Mouse (Mus musculus) liver, adult 2 months (tissue): ENCODE results near the gene Engase. TPM values are rescaled to one million over a fixed set of nuclear protein-coding genes. Genes with fewer than 3 reads are reported as not detected.

Experiments used
- DNase-seq: peaks from one replicate; pipeline ENCODE4 v3.0.0-alpha.2; 2011; ENCODE audit warnings: low read depth, low spot score; ENCODE audit errors: extremely low read depth
- H3K27ac ChIP-seq: fragments of 200-500 bp; replicated peaks from 2 replicates; pipeline ENCODE4 v1.5.1; 2012; ENCODE audit warnings: low read depth, mild to moderate bottlenecking, control low read depth, inconsistent platforms, low read length; ENCODE audit not compliant: insufficient read depth
- H3K27me3 ChIP-seq: fragments of 200-500 bp; 2 replicates; pipeline ENCODE4 v1.6.1; 2012; ENCODE audit warnings: mild to moderate bottlenecking, moderate library complexity, low read length, inconsistent platforms; ENCODE audit not compliant: control insufficient read depth, insufficient read depth
- H3K36me3 ChIP-seq: fragments of 200-500 bp; 2 replicates; pipeline ENCODE4 v1.6.1; 2012; ENCODE audit warnings: low read length, inconsistent platforms; ENCODE audit not compliant: control insufficient read depth, insufficient read depth
- H3K4me1 ChIP-seq: fragments of 200-500 bp; 2 replicates; pipeline ENCODE4 v1.6.1; 2011; ENCODE audit warnings: low read length; ENCODE audit not compliant: control insufficient read depth, insufficient read depth
- H3K4me3 ChIP-seq: fragments of 200-500 bp; 2 replicates; pipeline ENCODE4 v1.5.1; 2011; ENCODE audit warnings: low read depth, mild to moderate bottlenecking, control low read depth, low read length, moderate library complexity; ENCODE audit not compliant: insufficient read depth
- H3K79me2 ChIP-seq: fragments of 200-500 bp; 2 replicates; pipeline ENCODE4 v1.6.1; 2012; ENCODE audit warnings: inconsistent platforms, mild to moderate bottlenecking, low read length, moderate library complexity; ENCODE audit not compliant: control insufficient read depth, insufficient read depth
- H3K9ac ChIP-seq: fragments of 200-500 bp; 2 replicates; pipeline ENCODE4 v1.6.1; 2012; ENCODE audit warnings: low read depth, mild to moderate bottlenecking, control low read depth, inconsistent platforms, low read length
- CTCF ChIP-seq: fragments of 200-500 bp; IDR thresholded peaks from 2 replicates; pipeline ENCODE4 v1.5.1; 2011; ENCODE audit warnings: low read depth, low read length, control low read depth
- POLR2A ChIP-seq: fragments of 200-500 bp; IDR thresholded peaks from 2 replicates; pipeline ENCODE4 v1.6.1; 2011; ENCODE audit warnings: low read length, control low read depth; ENCODE audit not compliant: insufficient read depth; ENCODE audit errors: extremely low read depth
- WGBS: fragments of 180-500 bp; shearing (Covaris S2); methylation state at CpG from one replicate; pipeline ENCODE4 v1.1.7; 2018; 5-methylcytosine and 5-hydroxymethylcytosine counted together
- polyA plus RNA-seq: library from polyadenylated mRNA; depleted of rRNA; stranded (reverse); fragments of >200 nt; gene quantifications from 2 replicates; pipeline ENCODE4 v1.2.3, GENCODE M21; 2012
- total RNA-seq: library from RNA; depleted of rRNA; stranded (reverse); fragments of >200 nt; gene quantifications from 2 replicates; pipeline ENCODE4 v1.2.3, GENCODE M21; 2014

Gene Engase
- total and polyA plus RNA-seq, 2 experiments = 3.0 to 8.3 TPM

- Histone ChIP-seq H3K27me3 (no peaks in the 10 kb centered on the region), H3K36me3 (peaks cover 7% of the 10 kb centered on the region), H3K4me1 (no peaks in the 10 kb centered on the region), H3K4me3 (no peak overlapping the region), H3K27ac (no peak overlapping the region), H3K79me2 (no peaks in the 10 kb centered on the region), H3K9ac (no peak overlapping the region)
- DNase-seq = no peak
- WGBS = 94% methylated on average over 8 of the region's 8 CpGs
- no peak for TF ChIP-seq CTCF
Observed at GRCm38 (mm10) chr11:118484169-118484568, 7.5 kb downstream of the Engase start.

DNA sequence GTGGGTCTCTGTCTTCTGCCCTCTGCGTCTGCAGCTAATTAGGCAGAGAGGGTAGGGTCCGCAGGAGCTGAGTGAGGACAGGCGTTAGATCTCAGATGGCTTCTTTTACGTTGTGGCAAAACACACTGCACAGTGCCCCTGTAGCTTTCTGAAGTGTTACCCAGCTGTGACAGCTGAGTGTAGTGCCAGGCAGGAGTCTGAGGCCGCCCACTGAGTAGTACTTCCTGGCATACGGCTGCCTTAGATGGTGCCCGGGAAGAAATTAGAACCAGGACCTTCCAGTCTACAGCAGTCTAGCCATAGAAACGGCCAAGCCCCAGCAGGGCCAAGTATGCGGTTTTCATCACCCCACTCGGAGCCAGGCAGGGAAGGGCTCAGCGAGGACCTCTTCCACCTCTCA, 8.7 kb downstream of the Engase start:
- no peak overlapping the region for H3K9ac ChIP-seq
- H3K27ac ChIP-seq = no peak overlapping the region
- DNase-seq = no peak
- TF ChIP-seq POLR2A (no peak), CTCF (no peak)
- H3K36me3 ChIP-seq = peaks cover 6% of the 10 kb centered on the region
- no peaks in the 10 kb centered on the region for H3K4me1 ChIP-seq
- no peak overlapping the region for H3K4me3 ChIP-seq
- H3K27me3 ChIP-seq = no peaks in the 10 kb centered on the region
- 95% methylated on average over 11 of the region's 11 CpGs for WGBS
- H3K79me2 ChIP-seq = no peaks in the 10 kb centered on the region

DNA sequence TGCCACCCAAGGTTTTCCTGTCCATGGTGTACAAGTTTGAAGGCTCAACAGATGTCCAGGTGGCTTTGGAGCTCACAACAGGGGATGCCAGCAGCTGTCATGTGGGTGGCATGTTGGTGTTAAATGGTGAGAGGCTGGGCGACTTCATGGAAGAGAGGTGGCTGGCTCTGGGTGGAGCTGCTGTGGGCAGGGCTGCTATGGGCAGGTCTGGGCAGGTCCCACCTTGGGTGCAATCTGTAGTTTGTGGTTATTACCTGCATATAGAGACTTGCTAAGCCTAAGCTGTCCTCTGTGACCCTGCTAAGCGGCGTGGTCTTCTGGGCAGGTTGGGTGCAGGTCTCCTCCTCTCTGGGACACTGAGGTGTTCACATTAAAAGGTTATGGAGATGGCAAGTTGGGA, 9.2 kb downstream of the Engase start:
- Histone ChIP-seq H3K79me2 (no peaks in the 10 kb centered on the region), H3K27ac (no peak overlapping the region), H3K36me3 (peaks cover 6% of the 10 kb centered on the region), H3K4me1 (no peaks in the 10 kb centered on the region), H3K9ac (no peak overlapping the region), H3K27me3 (no peaks in the 10 kb centered on the region), H3K4me3 (no peak overlapping the region)
- WGBS = 94% methylated on average over 3 of the region's 3 CpGs
- TF ChIP-seq POLR2A = no peak
- TF ChIP-seq CTCF = no peak
- DNase-seq = no peak

DNA sequence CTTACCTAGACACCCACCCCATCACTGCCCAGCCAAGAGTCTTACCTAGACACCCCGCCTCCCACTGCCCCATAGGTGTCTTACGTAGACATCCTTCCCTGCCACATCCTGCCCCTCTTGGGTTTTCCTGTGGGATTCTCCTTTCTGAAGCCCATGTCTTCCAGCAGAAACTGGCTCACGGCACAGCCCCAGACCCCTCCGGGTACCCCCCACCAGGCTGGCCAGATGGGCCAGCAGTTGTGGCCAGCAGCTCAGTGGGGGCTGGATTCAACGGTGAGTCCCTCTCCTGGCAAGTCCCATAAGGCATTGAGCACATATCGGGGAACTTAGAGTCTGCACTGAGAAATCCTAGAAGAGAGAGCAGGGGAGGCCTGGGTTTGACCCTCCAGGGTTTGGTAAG, 9.7 kb downstream of the Engase start:
- peaks cover 6% of the 10 kb centered on the region for H3K36me3 ChIP-seq
- H3K9ac ChIP-seq = no peak overlapping the region
- no peak for DNase-seq
- H3K4me3 ChIP-seq = no peak overlapping the region
- H3K27me3 ChIP-seq = no peaks in the 10 kb centered on the region
- 95% methylated on average over 6 of the region's 6 CpGs for WGBS
- no peaks in the 10 kb centered on the region for H3K4me1 ChIP-seq
- TF ChIP-seq POLR2A = no peak
- TF ChIP-seq CTCF = no peak
- no peak overlapping the region for H3K27ac ChIP-seq
- H3K79me2 ChIP-seq = no peaks in the 10 kb centered on the region

GRCm38 (mm10) chr11:118486881-118487772, 10.5 kb downstream of the Engase start:
- H3K36me3 ChIP-seq = peaks cover 6% of the 10 kb centered on the region
- DNase-seq = no peak
- no peaks in the 10 kb centered on the region for H3K4me1 ChIP-seq
- no peak overlapping the region for H3K27ac ChIP-seq
- TF ChIP-seq CTCF (no peak), POLR2A (no peak)
- 83% methylated on average over 29 of the region's 29 CpGs for WGBS
- H3K79me2 ChIP-seq = no peaks in the 10 kb centered on the region
- H3K27me3 ChIP-seq = no peaks in the 10 kb centered on the region
- H3K4me3 ChIP-seq = no peak overlapping the region
- H3K9ac ChIP-seq = no peak overlapping the region

DNA sequence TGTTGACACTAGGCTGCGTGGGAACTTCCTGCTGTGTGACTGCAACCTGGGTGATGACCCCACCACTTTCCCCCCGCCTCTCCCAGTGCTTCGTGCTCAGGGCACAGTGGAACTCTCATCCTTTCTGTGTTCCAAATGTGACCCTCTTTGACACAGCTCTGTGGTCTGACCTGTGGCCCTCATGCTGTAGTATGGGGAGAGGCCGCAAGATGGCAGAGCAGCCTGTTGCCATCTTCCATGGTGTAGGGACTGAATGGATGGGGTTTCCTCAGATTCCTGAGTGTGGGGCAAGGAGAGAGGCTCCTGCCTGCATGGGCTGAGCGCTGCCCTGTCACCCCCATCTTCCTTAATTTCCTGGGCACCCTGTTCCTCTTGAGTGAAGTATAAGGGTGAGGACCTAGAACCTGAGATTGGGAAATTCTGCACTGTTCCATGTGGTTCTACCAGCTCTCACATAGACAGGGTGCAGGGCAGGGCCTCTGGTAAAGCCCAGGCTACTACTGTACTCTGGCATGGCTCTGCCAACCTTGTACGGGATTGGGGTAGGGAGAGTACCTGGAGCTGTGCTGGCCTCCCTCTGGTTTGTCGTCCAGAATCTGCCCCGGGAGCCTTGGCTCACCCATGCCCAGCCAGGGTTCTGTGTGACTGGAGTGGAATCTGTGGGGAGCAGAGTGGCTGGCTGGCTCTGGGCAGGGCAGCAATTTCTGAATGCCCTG, 11.7 kb downstream of the Engase start:
- Histone ChIP-seq H3K36me3 (peaks cover 3% of the 10 kb centered on the region), H3K27me3 (no peaks in the 10 kb centered on the region), H3K4me3 (no peak overlapping the region), H3K9ac (no peak overlapping the region), H3K79me2 (no peaks in the 10 kb centered on the region), H3K27ac (no peak overlapping the region), H3K4me1 (no peaks in the 10 kb centered on the region)
- DNase-seq = no peak
- TF ChIP-seq CTCF (0 out of 2 replicates have a peak, but pooled peaks have one; percentile 12), POLR2A (no peak)
- WGBS = 82% methylated on average over 8 of the region's 8 CpGs
